Mouse (Mus musculus) stomach, postnatal 0 days (tissue): Measurements from ENCODE around the gene Elmod3. TPM values are rescaled to one million over a fixed set of nuclear protein-coding genes. Genes with fewer than 3 reads are reported as not detected.
"Not testable (repeated sequence)": the region's sequence is repeated elsewhere in the genome, so short reads cannot be mapped to it uniquely, and the experiment has no call there.

Experiments
- ATAC-seq: fragments of 200-750 bp; cut with Nextera tagmentation; 2 replicates; pipeline ENCODE4 v1.8.0; 2017; ENCODE audit not compliant: low FRiP score, low TSS enrichment
- DNase-seq: peaks from one replicate; pipeline ENCODE4 v3.0.0-alpha.2; 2016; ENCODE audit warnings: low spot score
- H3K27ac ChIP-seq: fragments of 300-500 bp; sonication (generic); replicated peaks from 2 replicates; pipeline ENCODE4 v1.5.1; 2014; ENCODE audit warnings: mild to moderate bottlenecking, control low read depth
- H3K27me3 ChIP-seq: fragments of 300-500 bp; sonication (generic); 2 replicates; pipeline ENCODE4 v1.6.1; 2014; ENCODE audit warnings: low read length; ENCODE audit not compliant: control insufficient read depth, insufficient read depth
- H3K36me3 ChIP-seq: fragments of 300-500 bp; sonication (generic); 2 replicates; pipeline ENCODE4 v1.6.1; 2014; ENCODE audit warnings: low read length, mixed read lengths; ENCODE audit not compliant: control insufficient read depth, insufficient read depth
- H3K4me1 ChIP-seq: fragments of 300-500 bp; sonication (generic); replicated peaks from 2 replicates; pipeline ENCODE4 v1.6.1; 2014; ENCODE audit warnings: antibody characterized with exemption; ENCODE audit not compliant: control insufficient read depth, insufficient read depth
- H3K4me2 ChIP-seq: fragments of 300-500 bp; sonication (generic); replicated peaks from 2 replicates; pipeline ENCODE4 v1.6.1; 2014; ENCODE audit warnings: low read depth, mild to moderate bottlenecking, control low read depth, moderate library complexity
- H3K4me3 ChIP-seq: fragments of 300-500 bp; sonication (generic); 2 replicates; pipeline ENCODE4 v1.5.1; 2014; ENCODE audit warnings: low read depth, low read length, control low read depth
- H3K9ac ChIP-seq: fragments of 300-500 bp; sonication (generic); 2 replicates; pipeline ENCODE4 v1.6.1; 2014; ENCODE audit warnings: mild to moderate bottlenecking, low read length, control low read depth, mixed read lengths
- H3K9me3 ChIP-seq: fragments of 300-500 bp; sonication (generic); 2 replicates; pipeline ENCODE4 v1.6.1; 2016; ENCODE audit warnings: low read length; ENCODE audit not compliant: control insufficient read depth
- CTCF ChIP-seq: IDR thresholded peaks from 2 replicates; pipeline ENCODE4 v1.5.1; 2016; ENCODE audit warnings: antibody characterized with exemption, low read depth, mild to moderate bottlenecking, moderate library complexity
- EP300 ChIP-seq: optimal IDR thresholded peaks from 2 replicates; pipeline ENCODE3; 2016; ENCODE audit warnings: antibody characterized with exemption
- WGBS: fragments of 180-500 bp; shearing (Covaris S2); extraction: QIAGEN DNeasy Blood & Tissue Kit; methylation state at CpG from one replicate; pipeline ENCODE4 v1.1.7; 2014; 5-methylcytosine and 5-hydroxymethylcytosine counted together
- polyA plus RNA-seq: library from polyadenylated mRNA; unstranded; fragments of >200 nt; fragmentation: Nextera tagmentation; extraction: Ambion mirVana; gene quantifications from 2 replicates; pipeline ENCODE4 v1.2.1, GENCODE M21; 2015

Elmod3 gene
- polyA plus RNA-seq, 1 experiment from 2014 or later: 13.3 TPM

- no peak for DNase-seq
- H3K4me1 ChIP-seq: peaks cover 2% of the 10 kb centered on the region; the same call in 1 of the 2 replicates
- no peak overlapping the region for H3K9ac ChIP-seq
- TF ChIP-seq EP300 (no peak), CTCF (no peak)
- no peaks in the 10 kb centered on the region for H3K9me3 ChIP-seq
- H3K4me3 ChIP-seq: no peak overlapping the region
- no peaks in the 10 kb centered on the region for H3K36me3 ChIP-seq
- H3K27me3 ChIP-seq: no peaks in the 10 kb centered on the region
- no peak overlapping the region for H3K27ac ChIP-seq
- no peak overlapping the region for H3K4me2 ChIP-seq
- 78% methylated on average over 12 of the region's 12 CpGs for WGBS
- no peak for ATAC-seq
Observed at GRCm38 (mm10) chr6:72543265-72543850, 54.9 kb downstream of the Elmod3 start.

- DNase-seq (peak; percentile 91), ATAC-seq (peak; percentile 97)
- WGBS: 2% methylated on average over 16 of the region's 16 CpGs
- H3K4me2 ChIP-seq: peak overlapping the region; percentile 78
- peak overlapping the region; percentile 55 for H3K9ac ChIP-seq
- no peaks in the 10 kb centered on the region for H3K36me3 ChIP-seq
- no peaks in the 10 kb centered on the region for H3K9me3 ChIP-seq
- peak overlapping the region; percentile 46 for H3K4me3 ChIP-seq
- no peak for TF ChIP-seq EP300
- peak; percentile 44 for TF ChIP-seq CTCF
- no peaks in the 10 kb centered on the region for H3K27me3 ChIP-seq
- peak overlapping the region; percentile 76 for H3K27ac ChIP-seq
- peaks cover 5% of the 10 kb centered on the region; the same call in 1 of the 2 replicates for H3K4me1 ChIP-seq
Observed at GRCm38 (mm10) chr6:72538562-72539031, 59.6 kb downstream of the Elmod3 start.

DNA sequence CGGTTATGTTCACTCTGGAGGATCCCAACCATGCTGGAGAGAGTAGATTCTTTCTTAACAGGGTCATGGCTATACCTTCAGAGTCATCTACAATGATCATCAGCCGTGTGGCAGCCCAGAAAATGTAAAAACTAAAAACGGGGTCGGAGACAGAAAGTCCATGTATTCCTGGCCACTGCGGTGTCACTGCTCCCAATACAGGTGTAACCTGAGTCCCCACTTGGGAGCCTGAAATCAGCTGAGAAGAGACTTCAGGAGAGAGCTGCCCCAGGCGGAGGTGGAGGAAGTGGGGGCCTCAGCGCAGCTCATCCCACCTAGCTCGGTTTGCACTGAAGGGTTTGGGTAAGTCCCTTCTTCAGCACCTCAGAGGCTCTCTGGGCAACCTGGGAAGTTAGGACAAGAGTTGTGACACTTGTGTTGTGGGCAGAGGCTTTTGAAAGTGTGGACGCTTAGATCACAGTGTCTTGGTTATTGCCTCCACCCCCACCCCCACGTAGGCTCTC, 60.2 kb downstream of the Elmod3 start:
- H3K4me3 ChIP-seq: peak overlapping the region; percentile 46
- peaks cover 5% of the 10 kb centered on the region; the same call in 1 of the 2 replicates for H3K4me1 ChIP-seq
- no peak for ATAC-seq
- H3K9ac ChIP-seq: peak overlapping the region; percentile 55
- WGBS: 49% methylated on average over 10 of the region's 10 CpGs
- no peak for TF ChIP-seq CTCF
- TF ChIP-seq EP300: no peak
- H3K36me3 ChIP-seq: no peaks in the 10 kb centered on the region
- peak overlapping the region; percentile 78 for H3K4me2 ChIP-seq
- no peak for DNase-seq
- H3K27ac ChIP-seq: peak overlapping the region; percentile 76
- H3K27me3 ChIP-seq: no peaks in the 10 kb centered on the region
- no peaks in the 10 kb centered on the region for H3K9me3 ChIP-seq

DNA sequence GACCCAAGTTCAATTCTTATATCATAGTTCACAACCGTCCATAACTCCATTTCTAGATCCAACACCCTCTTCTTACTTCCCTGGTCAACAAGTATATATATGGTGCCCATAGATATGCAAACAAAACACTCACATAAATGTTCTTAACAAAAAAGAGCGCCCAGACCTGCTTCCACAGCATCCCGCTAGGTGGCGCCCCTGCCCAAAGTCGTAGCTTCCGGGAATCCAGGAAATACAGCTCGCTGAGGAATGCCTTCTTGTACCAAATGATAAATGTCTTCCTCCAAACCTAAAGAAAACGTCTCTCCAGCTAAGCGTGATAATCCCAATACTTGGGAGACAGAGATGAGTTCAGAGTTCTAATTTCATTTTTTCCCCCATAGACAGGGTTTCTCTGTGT, 63.0 kb downstream of the Elmod3 start:
- 3% methylated on average over 9 of the region's 9 CpGs for WGBS
- peaks cover 5% of the 10 kb centered on the region; the same call in 1 of the 2 replicates for H3K4me1 ChIP-seq
- H3K9me3 ChIP-seq: no peaks in the 10 kb centered on the region
- no peak overlapping the region for H3K4me3 ChIP-seq
- no peak overlapping the region for H3K9ac ChIP-seq
- ATAC-seq (no peak), DNase-seq (peak; percentile 88)
- H3K36me3 ChIP-seq: no peaks in the 10 kb centered on the region
- no peaks in the 10 kb centered on the region for H3K27me3 ChIP-seq
- 0 out of 2 replicates have a peak overlapping the region, but pooled peaks have one; percentile 14 for H3K27ac ChIP-seq
- 0 out of 2 replicates have a peak overlapping the region, but pooled peaks have one; percentile 1 for H3K4me2 ChIP-seq
- TF ChIP-seq CTCF (peak; percentile 97), EP300 (no peak)

DNA sequence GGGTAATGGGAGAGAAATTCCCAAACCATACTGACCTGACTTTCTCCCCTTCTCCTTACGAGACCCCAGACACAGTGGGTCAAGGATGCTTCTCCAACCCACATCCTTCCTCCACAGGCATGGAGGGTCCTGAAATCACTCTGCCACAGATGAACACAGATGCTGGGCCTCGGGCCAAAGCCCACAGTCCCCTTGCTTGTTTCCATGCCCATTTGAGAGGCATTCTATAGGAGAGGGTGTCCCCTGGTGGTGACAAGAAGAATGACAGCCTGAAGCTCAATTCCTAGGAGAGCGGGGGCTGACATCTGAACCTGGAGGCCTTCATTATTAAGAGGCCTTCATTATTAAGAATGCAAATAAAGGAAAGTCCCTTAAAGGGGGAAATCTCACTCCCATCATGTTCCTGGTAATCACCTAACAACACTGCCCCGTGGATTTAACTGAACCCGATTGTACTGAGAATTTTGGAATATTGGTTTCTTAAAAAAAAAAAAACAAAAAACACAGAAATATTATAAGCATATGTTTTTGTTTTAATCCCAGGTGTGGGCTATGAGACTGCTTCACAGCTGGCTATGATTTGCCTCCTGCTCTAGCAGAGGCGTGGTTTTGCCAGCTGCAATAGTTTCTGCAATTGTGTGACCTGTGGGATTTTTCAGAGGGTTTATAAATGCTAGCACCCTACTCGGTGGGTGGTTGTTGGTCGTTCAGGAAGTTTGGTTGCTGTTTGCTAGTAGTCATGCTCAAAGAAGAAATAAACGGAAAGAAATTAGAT, 64.0 kb downstream of the Elmod3 start:
- no peaks in the 10 kb centered on the region for H3K36me3 ChIP-seq
- no peak overlapping the region for H3K27ac ChIP-seq
- peak; percentile 58 for DNase-seq
- WGBS: 41% methylated on average over 9 of the region's 9 CpGs
- H3K9ac ChIP-seq: no peak overlapping the region
- peak; percentile 99 for TF ChIP-seq CTCF
- no peak for TF ChIP-seq EP300
- peak; percentile 30; the same call in 1 of the 2 replicates for ATAC-seq
- peaks cover 5% of the 10 kb centered on the region; the same call in 1 of the 2 replicates for H3K4me1 ChIP-seq
- H3K4me2 ChIP-seq: no peak overlapping the region
- no peak overlapping the region for H3K4me3 ChIP-seq
- no peaks in the 10 kb centered on the region for H3K9me3 ChIP-seq
- no peaks in the 10 kb centered on the region for H3K27me3 ChIP-seq

DNA sequence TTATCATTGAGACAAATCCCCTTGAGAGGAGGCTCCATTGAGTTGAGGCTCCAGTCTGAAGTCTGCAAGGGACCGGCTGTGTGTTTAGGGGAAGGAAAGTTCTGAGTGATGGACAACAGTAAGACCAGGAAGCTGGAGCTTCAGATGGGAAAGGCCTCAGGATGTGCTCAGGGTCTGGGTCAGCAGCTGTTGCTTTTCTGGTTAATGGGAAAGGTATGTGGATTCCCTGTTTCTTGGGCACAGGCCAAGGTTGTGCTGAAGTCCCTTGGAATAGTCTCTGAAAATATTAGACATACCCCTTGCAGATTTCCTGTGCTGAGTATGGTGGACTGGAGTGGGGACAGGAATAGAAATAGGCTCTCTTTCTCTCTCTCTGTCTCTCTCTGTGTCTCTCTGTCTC, 64.7 kb downstream of the Elmod3 start:
- not testable (repeated sequence) for H3K27me3 ChIP-seq, H3K4me1 ChIP-seq, H3K36me3 ChIP-seq, H3K27ac ChIP-seq, H3K4me2 ChIP-seq, H3K9ac ChIP-seq, ATAC-seq, H3K4me3 ChIP-seq, DNase-seq, H3K9me3 ChIP-seq
- WGBS: 42% methylated on average over 1 of the region's 1 CpGs
